Mouse (Mus musculus) thymus, adult 2 months (tissue): ENCODE measurements around the gene Sat2. TPM values are rescaled to one million over a fixed set of nuclear protein-coding genes. Genes with fewer than 3 reads are reported as not detected.

Experiments used
- DNase-seq: peaks from one replicate; pipeline ENCODE4 v3.0.0; 2021
- H3K27ac ChIP-seq: fragments of 200-500 bp; 2 replicates; pipeline ENCODE4 v1.5.1; 2012; ENCODE audit warnings: low read length, control low read depth; ENCODE audit not compliant: control insufficient read depth, insufficient read depth
- H3K27me3 ChIP-seq: fragments of 200-500 bp; 2 replicates; pipeline ENCODE4 v1.6.1; 2012; ENCODE audit warnings: mild to moderate bottlenecking, low read length, moderate library complexity, mixed read lengths; ENCODE audit not compliant: control insufficient read depth, insufficient read depth
- H3K36me3 ChIP-seq: fragments of 200-500 bp; 2 replicates; pipeline ENCODE4 v1.6.1; 2012; ENCODE audit warnings: mild to moderate bottlenecking, low read length, moderate library complexity; ENCODE audit not compliant: control insufficient read depth, insufficient read depth
- H3K4me1 ChIP-seq: fragments of 200-500 bp; replicated peaks from 2 replicates; pipeline ENCODE4 v1.6.1; 2012; ENCODE audit warnings: low read length; ENCODE audit not compliant: control insufficient read depth, insufficient read depth
- H3K4me3 ChIP-seq: fragments of 200-500 bp; 2 replicates; pipeline ENCODE4 v1.5.1; 2012; ENCODE audit warnings: mild to moderate bottlenecking, low read length, control low read depth, moderate library complexity; ENCODE audit not compliant: control insufficient read depth, insufficient read depth
- CTCF ChIP-seq: fragments of 200-500 bp; IDR thresholded peaks from 2 replicates; pipeline ENCODE4 v1.5.1; 2012; ENCODE audit warnings: mild to moderate bottlenecking, control low read depth, low read length, moderate library complexity, borderline replicate concordance; ENCODE audit not compliant: control insufficient read depth, poor library complexity, insufficient read depth; ENCODE audit errors: extremely low read depth
- POLR2A ChIP-seq: fragments of 200-500 bp; IDR thresholded peaks from 2 replicates; pipeline ENCODE4 v1.6.1; 2012; ENCODE audit warnings: mild to moderate bottlenecking, low read length, control low read depth, moderate library complexity; ENCODE audit not compliant: control insufficient read depth, poor library complexity, insufficient read depth; ENCODE audit errors: extremely low read depth
- WGBS: fragments of 180-500 bp; shearing (Covaris S2); methylation state at CpG from one replicate; pipeline ENCODE4 v1.1.7; 2018; 5-methylcytosine and 5-hydroxymethylcytosine counted together
- polyA plus RNA-seq: library from polyadenylated mRNA; depleted of rRNA; stranded (reverse); fragments of >200 nt; gene quantifications from 2 replicates; pipeline ENCODE4 v1.2.3, GENCODE M21; 2012

Sat2 gene
- polyA plus RNA-seq, 1 experiment: 0.67 TPM

DNA sequence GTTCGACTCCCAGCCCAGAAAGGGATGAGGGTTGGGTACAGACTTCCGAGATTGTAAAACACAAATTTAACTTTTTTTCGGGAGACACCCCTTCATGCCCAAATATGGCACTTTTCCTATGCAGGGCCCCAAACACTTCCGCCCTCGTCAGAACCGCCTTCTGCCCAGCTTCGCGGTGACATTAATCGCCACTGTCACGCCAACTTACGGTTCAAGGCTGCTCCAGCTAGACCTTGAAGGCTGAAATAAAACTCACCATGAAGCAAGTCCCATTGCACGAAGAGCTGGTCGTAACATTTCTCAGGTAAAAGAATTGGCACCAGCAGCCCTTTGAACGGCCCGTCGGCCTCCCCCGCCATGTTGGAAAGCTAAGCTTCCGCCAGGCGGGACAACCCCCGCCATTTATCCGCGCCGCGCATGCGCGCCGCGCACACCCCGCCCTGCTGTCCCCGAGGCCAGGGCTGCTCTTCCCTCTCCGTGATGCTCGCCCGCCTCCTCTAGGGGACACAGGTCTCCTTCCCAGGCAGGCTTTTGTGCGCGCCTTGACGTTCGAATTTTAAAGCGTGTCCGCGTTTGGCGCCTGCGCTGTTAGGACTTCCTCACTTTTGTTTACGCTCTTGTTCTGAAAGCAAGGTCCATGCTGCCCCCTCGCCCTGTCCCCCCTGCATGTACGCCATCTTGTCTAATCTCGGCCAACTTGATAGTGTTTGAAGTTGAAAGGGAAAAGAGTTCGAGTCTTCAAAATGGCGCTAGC lies 40.6 kb downstream of the Sat2 start, which contains the start of gene Mpdu1:
TSS of gene Mpdu1 (minus strand) at position 430 of the 754 bp plus-strand sequence.
- Histone ChIP-seq H3K27ac (peak within 1 kb of the TSS; percentile 87), H3K4me1 (peaks cover 17% of the 10 kb centered on the region), H3K27me3 (no peaks in the 10 kb centered on the region), H3K36me3 (peaks cover 18% of the 10 kb centered on the region), H3K4me3 (peak within 1 kb of the TSS; percentile 65)
- DNase-seq: peak; percentile 90
- under 1% methylated on average over 48 of the region's 48 CpGs for WGBS
- TF ChIP-seq POLR2A (peak; percentile 88), CTCF (peak; percentile 47; the same call in 1 of the 2 replicates)

DNA sequence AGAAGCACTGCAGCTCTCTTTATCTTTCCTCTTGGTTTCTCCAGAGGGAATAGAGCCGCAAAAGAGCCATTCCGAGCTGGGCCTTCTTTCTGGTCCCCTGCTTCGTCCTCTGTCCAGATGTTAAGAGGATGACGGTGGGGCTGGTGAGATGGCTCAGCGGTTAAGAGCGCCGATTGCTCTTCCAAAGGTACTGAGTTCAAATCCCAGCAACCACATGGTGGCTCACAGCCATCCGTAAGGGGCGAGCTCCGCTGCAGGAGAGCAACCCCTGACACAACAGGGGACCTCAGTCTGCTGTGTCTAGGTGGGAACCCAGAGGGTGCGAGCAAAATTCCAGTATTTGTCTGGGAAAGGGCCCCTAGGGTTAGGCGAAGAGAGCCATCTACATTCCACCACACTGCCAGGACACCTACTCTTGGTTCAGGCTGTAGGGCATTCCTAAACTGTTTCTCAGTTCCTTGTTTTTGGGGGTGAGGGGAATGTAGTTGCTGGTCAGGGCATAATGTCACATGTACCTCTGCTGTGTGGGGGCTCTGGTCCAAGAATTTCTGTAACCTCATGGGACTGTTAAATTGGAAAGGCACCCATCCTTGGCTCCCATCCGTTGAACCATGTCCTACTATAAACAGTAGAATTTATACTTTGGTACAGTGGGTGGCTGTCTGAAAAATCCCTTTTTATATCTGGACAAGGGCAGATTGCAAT lies 41.3 kb downstream of the Sat2 start:
- Histone ChIP-seq H3K4me1 (peaks cover 17% of the 10 kb centered on the region), H3K4me3 (peak overlapping the region; percentile 65), H3K27me3 (no peaks in the 10 kb centered on the region), H3K27ac (peak overlapping the region; percentile 73), H3K36me3 (peaks cover 25% of the 10 kb centered on the region)
- WGBS: 86% methylated on average over 13 of the region's 13 CpGs
- TF ChIP-seq CTCF (no peak), POLR2A (no peak)
- no peak for DNase-seq

DNA sequence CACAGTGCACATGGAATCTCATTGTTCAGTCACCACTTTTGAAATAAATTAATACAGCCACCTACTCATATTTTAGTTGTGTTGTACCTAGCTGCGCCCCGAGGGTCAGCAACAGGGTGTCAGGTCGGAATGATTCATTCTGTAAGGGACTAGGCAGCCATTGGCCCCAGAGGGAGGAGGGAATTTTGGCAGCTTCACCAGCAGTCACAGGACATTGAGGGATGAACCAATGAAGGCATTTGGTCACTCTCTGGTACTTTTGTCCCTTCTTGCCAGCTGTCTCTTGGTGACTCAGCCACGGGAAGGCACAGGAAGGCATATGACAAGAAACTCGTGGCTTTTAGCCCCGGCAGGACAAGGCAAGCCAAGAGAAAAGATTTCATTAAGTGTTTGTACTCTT lies 42.0 kb downstream of the Sat2 start:
- Histone ChIP-seq H3K27me3 (no peaks in the 10 kb centered on the region), H3K4me3 (no peak overlapping the region), H3K4me1 (peaks cover 17% of the 10 kb centered on the region), H3K36me3 (peaks cover 28% of the 10 kb centered on the region), H3K27ac (no peak overlapping the region)
- 79% methylated on average over 6 of the region's 6 CpGs for WGBS
- TF ChIP-seq CTCF: no peak
- TF ChIP-seq POLR2A: no peak
- no peak for DNase-seq

DNA sequence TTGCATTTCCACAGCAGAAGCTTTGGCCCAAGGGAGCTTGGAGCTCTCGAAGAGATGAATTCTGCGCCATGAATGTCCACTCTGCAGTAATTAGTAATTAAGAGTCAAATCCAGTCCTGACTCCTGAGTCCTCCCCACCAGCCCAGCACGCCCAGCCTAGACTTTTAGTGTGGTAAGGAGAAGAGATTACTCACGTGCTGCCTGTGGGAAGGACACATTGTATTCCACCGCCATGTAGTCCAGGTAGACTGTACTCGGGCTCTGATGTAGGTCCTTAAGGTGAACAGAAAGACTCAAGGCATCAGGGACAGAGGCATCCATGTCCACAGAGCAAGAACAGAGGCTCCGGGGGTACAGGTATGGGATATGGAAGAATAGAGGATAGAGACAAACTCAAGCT lies 43.0 kb downstream of the Sat2 start:
- H3K4me1 ChIP-seq: peaks cover 17% of the 10 kb centered on the region
- H3K4me3 ChIP-seq: no peak overlapping the region
- TF ChIP-seq POLR2A (no peak), CTCF (no peak)
- no peak for DNase-seq
- H3K36me3 ChIP-seq: peaks cover 35% of the 10 kb centered on the region
- no peak overlapping the region for H3K27ac ChIP-seq
- WGBS: 96% methylated on average over 7 of the region's 7 CpGs
- H3K27me3 ChIP-seq: no peaks in the 10 kb centered on the region

DNA sequence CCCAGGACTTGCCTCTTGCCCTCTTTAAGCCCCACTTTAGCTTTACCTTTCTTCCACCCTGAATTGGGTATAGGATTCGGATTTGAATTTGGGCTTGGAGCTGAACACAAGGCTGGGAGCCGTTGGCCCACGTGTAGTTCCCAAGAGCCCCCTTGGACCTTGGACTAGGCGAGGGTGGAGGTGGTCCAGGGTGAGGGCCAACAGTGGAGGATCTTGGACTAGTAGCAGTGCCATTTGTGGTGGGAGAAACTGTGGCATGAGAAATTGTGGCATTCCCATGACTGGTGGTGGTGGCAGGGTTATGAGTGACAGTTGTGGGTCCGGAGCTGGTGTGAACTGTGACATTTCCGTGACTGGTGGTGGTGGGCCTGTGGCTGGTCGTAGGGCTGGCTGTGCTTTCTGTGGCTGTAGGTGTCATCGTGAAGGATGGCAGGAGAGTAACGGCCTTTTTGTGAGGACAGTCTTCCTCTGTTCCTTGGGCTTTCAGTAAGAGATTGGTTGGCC lies 43.7 kb downstream of the Sat2 start:
- no peak for DNase-seq
- TF ChIP-seq CTCF (no peak), POLR2A (no peak)
- Histone ChIP-seq H3K4me1 (peaks cover 17% of the 10 kb centered on the region), H3K36me3 (peaks cover 41% of the 10 kb centered on the region), H3K27me3 (no peaks in the 10 kb centered on the region), H3K27ac (no peak overlapping the region), H3K4me3 (no peak overlapping the region)
- 86% methylated on average over 9 of the region's 9 CpGs for WGBS

DNA sequence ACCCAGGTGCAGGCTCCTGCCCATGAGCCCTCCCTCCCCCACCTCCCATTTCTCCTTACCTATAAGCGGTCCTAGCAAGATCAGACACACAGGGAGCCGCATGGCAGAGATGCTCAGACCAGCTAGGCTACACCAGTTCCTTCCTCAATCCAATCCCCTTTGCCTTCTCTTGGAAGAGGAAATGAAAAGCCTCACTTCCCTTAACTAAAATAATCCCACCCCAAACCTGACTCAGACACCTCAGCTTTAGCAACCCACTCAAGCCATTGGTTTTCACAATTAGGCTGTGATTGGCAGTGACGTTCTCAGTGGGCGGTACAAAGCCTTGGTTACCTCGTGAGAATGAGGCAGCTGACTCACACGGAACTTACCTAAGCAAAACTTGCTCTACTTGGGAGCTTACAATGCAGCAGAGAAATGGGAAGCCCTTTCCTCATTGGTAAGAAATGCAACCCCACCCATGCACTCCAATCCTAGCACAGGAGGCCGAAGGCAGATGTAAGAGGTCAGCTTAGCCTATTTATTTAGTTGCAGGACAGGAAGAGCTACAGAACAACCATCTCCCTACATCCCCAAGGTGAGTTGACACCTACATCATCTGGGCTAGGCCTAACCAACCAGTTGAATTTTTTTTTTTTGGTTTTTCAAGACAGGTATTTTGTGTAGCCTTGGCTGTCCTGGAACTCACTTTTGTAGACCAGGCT lies 44.3 kb downstream of the Sat2 start, which contains the start of gene Cd68:
TSS of gene Cd68 (minus strand) at position 193 of the 704 bp plus-strand sequence.
- H3K4me1 ChIP-seq: peaks cover 17% of the 10 kb centered on the region

More for the DNA sequence above, 44.3 kb downstream of the Sat2 start, which contains the start of gene Cd68:
- H3K27me3 ChIP-seq: no peaks in the 10 kb centered on the region
- no peak within 1 kb of the TSS for H3K27ac ChIP-seq
- peaks cover 42% of the 10 kb centered on the region for H3K36me3 ChIP-seq
- TF ChIP-seq POLR2A (no peak), CTCF (no peak)
- DNase-seq: no peak
- H3K4me3 ChIP-seq: no peak within 1 kb of the TSS
- 55% methylated on average over 7 of the region's 7 CpGs for WGBS
